Mouse (Mus musculus) testis, postnatal 10 days (tissue): ENCODE data around the gene Ifi203.
"Not testable (repeated sequence)": the region's sequence is repeated elsewhere in the genome, so short reads cannot be mapped to it uniquely, and the experiment has no call there.

Experiments
- DNase-seq: peaks from one replicate; pipeline ENCODE4 v3.0.0; 2021; ENCODE audit warnings: low spot score

Ifi203 gene

DNA sequence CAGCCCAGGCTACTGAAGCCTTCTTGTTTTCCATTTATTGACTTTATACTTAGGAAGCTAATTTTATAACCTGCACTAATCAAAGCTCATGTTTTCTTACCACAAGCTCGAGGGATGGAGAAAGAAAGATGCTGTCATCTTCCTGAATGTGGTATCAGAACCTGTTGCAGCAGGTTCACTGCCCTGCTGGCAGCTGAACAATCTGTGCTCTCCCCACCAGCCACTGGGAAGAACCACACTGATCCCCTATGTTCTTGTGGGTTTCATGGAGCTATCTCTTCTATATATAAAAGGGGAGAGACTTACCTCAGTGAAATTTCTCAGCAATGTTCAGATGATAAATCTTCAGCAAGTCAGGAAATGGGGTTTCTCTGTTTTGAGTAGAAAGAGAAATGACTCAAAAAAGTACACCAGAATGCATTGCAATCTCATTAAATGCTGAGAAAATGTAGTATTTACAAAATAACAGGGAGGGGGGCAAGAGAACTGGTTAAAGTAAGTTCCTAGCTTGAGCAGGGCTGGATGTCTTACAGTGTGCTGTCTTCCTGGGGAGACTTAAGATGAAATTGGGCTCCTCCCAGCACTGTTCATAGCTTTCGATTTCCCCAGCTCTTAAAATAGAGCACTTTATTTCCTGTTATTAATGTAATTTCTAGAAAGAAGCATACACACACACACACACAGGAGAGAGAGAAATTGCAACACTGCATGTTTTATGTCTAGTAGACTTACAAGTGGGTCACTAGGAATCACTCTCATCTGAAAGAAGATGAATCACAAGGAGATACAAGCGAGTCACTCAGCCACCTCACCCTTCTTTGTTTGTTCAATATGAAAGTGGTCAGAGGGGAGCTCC, at the start of gene Ifi203, which contains the start of gene Mndal:
Ifi203 (minus strand) TSS at position 749 of the 856 bp plus-strand sequence.
Mndal (minus strand) TSS at position 568 of the 856 bp plus-strand sequence.
- DNase-seq, result not testable (repeated sequence)

DNA sequence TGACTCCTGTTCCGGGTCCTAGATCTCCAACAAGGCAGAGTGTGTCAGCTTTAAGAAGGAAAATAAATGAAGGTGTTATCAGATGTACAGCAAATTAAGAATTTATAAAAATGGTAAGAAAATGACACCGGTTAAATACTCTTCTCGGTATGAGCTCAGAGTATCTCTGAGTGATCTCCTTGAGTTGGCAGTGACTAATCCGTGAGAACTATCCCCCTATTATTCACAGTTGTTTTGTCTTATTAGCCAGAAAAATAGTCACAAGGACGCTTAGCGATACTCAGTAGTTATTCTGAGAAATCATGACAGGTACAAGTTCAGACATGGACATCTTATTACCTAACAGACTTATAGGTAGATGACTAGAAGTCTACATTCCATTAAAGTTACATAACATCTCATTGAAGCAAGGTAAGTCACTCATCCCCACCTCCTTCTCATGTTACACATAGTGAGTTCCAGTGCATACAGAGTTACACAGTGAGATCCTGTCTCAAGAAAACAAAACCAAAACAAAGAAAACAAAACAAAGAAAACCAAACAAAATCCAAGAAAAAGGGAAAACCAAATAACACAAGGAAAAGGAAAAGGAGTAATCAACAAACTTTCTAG, 40.3 kb upstream of the Ifi203 start, which contains the start of gene Ifi202b:
Ifi202b (minus strand) TSS at position 51 of the 612 bp plus-strand sequence.
- DNase-seq, result not testable (repeated sequence)

DNA sequence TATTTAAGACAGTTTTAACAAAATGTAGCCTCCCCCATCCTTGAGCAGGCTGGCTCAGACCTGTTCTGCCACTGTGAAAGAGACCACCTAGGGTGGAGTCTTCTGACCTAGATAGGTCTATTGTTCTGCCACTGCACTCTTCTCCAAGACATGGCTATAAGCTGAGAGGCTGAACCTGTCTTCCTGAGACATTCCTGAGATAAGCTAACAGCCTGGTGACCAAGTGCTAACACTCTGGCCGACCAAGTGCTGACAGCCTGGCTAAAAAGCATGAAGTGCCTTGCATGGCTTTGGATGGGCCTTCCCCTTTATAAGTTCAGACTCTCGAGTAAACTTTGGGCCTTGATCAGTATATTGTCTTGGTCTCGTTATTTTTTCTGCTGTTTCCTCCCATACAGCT, 38.6 kb upstream of the Ifi203 start:
- DNase-seq, result not testable (repeated sequence)

DNA sequence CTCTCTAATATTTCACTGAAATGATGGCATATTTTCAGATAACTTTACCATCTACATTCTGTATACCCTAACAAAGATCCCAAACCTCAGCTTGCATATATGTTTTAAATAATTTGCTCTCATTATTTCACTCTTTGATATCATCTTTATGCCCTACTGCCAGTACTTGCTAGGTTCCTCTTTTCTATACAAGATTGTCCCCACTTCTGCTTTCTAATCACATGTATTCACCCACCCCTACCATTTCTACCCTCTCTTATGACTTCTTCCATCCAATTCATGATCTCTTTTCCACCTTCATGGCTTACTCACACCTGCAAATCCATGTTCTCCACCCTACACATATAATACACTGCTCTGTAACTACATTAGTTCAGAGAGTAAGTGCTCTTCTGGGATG, 35.1 kb upstream of the Ifi203 start:
- DNase-seq, result no peak

DNA sequence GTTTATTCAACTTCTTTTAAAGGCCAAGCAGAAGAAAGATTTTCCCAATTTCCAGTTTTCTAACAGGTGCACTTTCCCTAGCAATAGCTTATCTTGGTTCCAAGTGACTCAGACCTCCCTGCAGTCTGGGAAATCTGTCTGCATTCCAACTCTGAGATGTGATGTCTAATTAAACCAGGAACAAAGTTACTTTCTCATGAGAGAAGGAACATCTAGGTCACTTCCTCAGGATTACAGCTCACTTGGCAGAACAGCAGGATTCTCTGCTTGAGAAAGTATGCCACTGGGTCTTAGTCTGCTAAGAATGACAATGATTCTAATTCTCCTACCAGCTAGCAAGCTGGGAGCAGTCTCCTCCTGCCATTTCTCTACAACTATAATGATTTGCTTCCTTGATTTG, 30.6 kb upstream of the Ifi203 start:
- DNase-seq, result no peak

DNA sequence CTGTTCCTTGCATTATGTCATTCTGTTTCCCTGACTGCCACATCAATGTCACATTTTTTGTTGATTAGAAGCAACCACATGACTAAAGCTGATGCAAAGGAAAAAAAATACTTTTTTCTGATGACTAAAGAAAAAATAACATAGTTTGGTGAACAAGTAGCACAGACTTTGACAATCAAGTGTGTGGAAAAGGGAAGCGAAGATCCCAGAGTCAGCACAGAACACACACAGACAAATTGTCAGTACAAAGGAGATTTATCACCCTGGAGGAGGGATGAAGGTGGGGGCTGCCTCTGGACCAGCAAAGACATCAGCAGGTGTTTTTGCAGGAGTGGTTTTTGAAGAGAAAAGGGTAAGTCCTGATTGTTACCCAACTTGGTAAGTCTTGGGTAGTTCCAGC, 19.0 kb upstream of the Ifi203 start:
- not testable (repeated sequence) for DNase-seq

DNA sequence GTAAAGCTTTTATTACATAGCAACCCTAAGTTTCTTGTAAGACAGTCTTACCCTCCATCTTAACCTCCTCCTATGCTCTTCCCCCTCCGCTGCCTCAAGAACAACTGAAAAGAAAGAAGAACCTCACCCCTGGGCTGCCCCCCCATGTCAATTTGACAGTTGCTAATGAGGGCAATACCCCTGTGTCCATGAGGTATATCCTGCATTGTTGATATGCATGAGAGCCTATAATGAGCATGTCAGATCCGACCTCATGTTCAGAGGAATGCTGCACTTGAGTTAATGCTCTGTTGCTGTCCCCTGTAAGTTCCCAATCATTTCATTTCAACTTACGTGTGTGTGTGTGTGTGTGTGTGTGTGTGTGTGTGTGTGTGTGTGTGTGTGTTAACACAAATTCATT, 17.5 kb upstream of the Ifi203 start:
- not testable (repeated sequence) for DNase-seq

DNA sequence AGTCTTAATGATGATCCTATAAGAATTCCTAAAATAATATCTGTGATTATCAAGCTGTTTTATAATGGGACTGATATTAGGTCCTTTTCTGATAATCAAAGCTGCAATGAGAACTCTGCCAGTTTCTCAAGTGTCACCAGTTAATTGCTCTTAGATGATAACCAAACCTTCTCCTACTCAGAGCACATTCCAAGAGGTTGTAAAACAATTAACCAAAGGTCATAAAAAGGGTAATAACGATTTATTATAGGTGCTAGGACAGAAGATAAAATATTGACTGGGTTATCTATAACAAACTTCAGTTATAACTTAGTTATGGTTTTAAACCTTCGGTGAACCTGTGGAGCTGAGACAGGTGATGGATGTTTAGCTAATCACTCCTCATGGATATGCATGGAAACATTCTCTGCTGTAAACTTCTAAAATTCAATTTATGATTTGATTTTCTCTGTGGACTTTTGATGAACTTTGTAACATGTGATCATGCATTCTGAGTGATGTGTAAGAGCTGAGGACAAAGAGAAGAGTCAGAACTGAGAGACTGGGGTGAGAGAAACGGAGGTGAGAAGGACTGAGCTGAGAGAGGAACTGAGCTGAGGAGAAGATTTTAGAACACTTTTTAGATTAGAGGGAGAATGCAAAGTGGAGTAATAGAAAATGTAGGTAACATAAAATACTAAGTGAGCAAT, 13.5 kb upstream of the Ifi203 start:
- DNase-seq, result not testable (repeated sequence)

DNA sequence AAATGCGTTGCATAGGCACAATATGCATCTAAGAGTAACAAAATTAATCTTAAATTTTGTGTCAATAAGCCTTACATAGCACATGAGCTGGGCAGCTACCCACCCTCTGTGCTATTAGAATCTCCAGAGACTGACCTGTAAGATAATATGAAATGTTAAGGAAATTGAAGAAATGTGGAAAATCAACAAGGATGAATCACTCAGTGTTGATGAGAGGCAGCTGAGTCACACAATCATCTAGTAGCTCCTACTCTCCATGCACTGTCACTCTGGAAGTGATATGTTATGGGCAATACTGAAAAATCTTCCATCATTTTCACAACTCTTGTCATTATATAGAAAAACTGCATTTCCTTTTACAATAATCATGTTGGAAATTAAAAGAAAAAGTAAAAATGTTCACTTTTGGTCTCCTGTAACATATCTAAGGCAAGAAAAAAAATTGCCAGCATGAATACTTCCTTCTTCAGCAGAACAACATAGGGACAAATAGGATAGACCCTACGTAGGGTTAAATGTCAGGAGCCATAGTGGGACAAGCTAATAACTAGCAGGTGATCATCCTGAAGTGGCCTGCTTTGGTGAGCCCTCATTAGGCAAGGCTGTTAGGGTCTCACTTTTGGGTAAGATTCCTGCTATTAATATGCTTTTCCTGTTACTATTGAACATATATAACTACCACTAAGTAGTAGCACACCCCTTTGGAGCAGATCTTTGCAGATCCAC, 12.8 kb upstream of the Ifi203 start:
- no peak for DNase-seq

DNA sequence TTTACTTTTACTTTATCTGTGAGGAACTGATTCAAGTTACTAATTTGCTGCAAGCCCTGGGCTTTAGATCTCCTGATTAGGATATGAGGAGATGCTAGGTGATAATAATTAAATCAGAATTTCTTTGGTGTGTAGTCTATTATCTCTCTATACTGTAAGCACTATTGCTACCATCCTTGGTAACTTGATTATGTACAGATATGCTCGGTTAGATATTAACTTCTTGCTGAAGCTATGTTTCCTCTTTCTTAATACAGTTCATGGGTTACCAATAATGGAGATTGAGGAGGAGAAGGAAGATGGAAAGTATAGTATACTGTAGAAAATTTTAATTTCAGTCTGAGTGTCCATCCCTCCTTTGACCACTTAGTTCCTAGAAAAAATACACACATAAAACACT, 11.1 kb upstream of the Ifi203 start:
- DNase-seq, result no peak

DNA sequence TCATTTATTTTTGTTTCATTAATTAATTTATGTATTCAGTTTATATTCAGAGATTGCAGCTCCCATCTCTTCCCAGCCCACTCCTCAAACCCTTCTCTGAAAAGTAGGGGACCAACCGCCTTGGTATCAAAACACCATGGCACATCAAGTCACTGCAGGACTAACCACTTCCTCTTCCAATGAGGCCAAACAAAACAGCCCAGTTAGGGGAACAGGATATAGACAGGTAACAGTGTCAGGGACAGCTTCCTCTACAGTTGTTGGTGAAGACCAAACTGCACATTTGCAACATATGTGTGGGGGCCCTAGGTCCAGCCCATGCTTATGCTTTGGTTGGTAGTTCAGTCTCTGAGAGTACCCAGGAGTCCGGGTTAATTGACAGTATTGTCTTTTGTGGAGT, 6.6 kb upstream of the Ifi203 start:
- DNase-seq, result not testable (repeated sequence)

DNA sequence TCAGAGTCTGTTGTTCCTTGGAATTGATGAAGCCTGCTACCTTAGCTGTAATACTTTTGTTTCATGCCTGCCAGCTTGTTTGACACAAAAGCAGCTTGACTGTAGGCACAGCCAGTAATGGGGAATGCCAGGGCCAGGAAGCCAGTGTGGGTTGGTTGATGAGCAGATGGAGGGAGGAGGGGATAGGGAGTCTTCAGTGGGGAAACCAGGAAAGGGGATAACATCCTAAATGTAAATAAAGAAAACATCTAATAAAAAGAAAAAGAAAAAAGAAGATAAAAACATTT, 251 bp upstream of the Ifi203 start:
- DNase-seq, result not testable (repeated sequence)

DNA sequence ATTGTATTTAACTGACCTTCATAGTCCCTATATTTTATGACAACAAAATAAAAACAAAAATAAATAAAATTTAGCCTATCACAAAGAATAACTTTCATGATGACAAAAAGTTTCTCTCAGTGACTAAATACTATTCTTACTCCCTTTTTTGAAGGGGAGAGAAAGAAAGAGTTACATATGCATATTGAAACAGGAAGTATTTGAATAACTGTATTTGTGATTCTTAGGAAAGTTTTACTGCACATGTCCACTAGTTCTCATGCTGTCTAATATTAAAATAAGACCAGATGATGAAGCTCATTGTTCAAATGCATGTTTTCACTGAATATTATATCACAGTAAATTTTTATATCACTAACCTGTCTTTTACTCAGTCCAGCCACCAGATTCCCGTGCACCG, 950 bp downstream of the Ifi203 start:
- DNase-seq, result not testable (repeated sequence)

DNA sequence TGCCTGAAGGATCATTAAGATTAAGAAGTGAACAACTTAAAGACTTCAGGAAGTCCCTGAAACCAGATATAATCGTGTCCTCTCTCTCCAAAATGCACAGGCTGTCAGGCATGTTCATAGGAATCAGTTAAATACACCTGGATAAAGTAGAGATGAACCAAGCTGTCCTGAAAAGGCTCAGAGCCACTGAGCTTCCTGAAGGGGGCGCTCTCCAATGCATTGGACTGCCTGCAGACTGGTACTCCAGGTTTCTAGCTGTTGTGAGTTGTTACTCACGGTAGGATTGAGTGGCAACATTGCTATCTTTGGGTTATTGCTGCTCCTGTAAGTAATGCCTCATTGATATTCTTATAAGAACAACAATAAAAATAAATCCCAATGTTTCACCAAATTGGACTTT, 23.2 kb downstream of the Ifi203 start:
- DNase-seq, result not testable (repeated sequence)

DNA sequence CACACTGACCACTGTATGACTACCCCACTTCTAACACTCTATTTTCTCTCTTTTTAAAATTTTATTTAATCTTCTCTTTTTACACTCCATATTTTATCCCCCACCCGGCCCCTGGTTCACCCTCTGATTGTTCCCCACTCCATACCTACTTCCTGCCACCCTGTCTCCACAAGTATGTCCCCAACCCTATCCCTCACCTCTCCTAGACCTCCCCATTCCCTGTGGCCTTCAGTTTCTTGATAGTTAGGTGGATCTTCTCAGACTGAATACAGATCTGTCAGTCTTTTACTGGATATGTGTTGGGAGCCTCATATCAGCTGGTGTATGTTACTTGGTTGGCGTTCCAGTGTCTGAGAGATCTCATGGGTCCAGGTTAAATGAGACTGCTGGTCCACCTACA, 27.9 kb downstream of the Ifi203 start:
- DNase-seq, result no peak

DNA sequence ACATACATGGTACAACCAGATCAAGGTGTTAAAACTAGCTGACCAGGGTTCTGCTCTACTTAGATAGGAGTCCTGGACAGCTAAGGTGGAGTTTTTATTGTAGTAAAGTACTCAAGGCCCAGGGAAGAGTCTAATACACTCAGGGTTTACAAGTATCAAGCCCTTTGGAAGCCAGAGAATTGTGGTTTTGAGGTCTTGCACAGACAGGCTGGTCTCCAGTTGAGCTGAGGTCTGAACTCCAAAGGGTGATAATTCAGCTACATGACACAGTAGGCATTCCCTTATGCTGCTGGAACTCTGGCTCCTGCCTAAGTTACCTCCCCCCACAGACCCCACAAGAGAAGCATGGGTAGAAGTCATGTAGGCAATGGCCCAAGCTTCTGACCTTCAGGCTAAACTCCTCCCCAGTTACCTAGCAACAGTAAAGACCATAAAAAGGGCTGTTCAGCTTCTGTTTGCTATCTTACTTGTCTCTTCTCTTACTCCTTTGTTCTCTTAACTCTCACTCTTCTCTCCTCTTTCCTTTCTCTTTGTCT, 29.1 kb downstream of the Ifi203 start:
- DNase-seq, result not testable (repeated sequence)

DNA sequence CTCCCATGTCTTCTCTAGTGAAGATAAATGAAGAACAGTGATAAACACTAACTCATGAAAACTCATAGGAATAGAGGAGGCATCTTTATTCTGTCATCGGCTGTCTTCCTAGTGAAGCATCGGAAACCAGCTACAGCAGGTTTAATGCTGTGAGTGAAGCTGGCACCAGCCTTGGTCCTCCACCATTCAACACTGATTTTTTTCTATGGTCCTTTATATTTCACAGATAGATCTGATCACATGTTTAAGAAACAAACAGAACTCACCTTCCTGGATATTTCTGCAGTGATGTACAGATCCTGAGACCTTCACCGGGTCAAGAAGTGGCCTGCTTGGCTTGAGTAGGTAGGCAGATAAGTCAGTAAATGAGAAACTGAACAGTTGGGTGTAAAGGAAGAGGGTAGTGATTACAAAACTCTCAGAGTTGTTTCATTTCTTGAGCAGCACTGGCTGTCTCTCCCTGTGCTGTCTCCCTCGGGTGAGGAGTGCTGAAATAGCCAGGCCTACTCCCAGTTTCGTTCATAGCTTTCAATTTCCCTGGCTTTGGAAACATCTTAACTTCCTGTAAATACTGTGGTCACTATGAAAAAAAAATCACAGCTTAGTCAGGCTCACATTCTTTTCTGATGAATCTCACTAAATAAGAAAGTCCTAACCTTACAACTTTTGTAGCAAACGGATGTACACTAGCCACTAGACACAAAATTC, 29.8 kb downstream of the Ifi203 start, which contains the start of gene Ifi211:
Ifi211 (minus strand) TSS at position 499 of the 708 bp plus-strand sequence.
- not testable (repeated sequence) for DNase-seq

DNA sequence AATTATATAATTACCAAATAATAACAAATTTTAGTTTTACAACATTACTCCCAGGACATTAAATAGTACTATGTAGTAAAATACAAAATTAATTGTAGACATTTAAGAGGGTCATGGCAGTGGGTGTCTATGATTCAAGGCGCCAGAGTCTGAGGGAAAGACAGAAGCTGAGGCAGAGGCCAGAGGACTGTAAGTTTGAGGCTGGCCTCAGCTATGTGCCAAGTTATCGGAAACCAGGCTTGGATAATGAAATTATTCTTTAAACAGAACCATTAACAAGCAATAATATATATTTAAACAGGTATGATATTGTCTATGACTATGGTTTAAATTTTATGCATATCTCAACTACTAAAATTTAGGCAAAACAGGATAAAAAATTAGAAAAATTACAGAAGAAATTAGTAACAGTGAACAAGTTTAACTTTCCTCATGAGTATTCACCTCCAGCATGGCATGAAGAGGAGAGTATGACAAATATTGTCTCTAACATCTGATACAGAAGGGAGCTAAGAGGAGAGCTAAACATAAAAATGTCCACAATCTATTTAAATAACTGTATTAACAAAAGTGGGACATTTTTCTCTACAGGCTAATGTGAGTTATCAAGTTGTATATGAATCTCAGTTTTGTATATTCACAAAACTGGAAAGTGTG, 30.5 kb downstream of the Ifi203 start:
- DNase-seq, result no peak

DNA sequence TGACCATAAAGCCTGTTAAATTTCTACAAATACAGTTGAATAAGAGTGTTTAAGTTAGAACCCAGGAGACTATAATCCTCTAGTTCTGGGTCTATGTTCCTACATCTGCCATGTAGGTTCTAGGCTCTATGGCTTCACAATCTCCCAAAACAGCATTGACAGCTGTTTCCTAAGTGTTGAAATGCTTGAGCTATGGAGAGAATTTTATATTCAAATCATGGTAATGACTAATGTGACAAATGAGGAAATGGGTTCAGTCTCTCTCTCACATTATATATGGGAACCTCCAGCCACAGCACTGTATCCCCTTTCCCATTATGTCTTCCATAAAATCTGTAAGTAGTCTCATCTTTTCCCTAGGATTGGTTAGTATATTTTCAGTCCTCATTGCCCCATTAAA, 34.1 kb downstream of the Ifi203 start:
- not testable (repeated sequence) for DNase-seq

DNA sequence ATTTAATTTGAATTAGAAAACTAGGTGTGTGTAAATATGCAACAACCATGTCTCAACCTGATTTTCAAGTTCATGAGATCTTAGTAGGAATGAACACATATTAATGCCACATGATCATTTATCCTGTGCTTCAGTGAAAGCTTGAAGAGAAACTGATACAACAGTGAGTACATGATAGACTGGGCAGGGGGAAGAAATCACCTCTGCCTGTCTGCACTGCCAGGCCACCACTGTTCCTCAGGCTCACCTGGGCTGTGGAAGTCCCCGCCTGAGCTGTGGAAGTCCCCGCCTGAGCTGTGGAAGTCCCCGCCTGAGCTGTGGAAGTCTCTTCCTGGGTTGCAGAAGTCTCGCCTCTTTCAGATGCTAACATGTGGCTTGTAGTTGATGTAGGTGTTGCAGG, 36.6 kb downstream of the Ifi203 start:
- not testable (repeated sequence) for DNase-seq

DNA sequence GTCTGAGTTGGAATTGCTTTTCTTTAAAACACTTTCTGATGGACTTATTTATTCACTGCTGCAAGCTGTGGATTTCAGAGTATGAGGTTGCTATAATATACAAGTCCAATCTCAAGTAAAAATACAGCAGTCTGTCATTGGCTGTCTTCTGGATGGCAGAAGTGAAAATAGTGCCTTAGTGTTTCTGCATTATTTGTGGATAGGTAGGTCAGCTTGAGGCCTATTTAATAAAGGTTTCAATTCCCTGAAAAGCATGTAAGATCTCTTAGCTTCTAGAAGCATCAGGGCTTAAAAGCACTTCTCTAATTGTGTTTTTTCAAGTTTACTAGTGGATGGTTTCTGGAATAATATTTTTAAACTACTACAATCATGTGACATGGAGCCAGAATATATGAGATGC, 52.7 kb downstream of the Ifi203 start:
- DNase-seq, result not testable (repeated sequence)
